Mouse (Mus musculus) forebrain, embryonic 16.5 days (tissue): ENCODE results near the gene Rabep2. TPM values are rescaled to one million over a fixed set of nuclear protein-coding genes. Genes with fewer than 3 reads are reported as not detected.
"Not testable (repeated sequence)": the region's sequence is repeated elsewhere in the genome, so short reads cannot be mapped to it uniquely, and the experiment has no call there.

Experiments
- ATAC-seq: fragments of 200-750 bp; cut with Nextera tagmentation; 2 replicates; pipeline ENCODE4 v1.8.0; 2017; ENCODE audit warnings: mild to moderate bottlenecking, moderate library complexity
- H3K27ac ChIP-seq: fragments of 300-500 bp; sonication (generic); 2 replicates; pipeline ENCODE4 v1.5.1; 2014; ENCODE audit warnings: low read length, control low read depth
- H3K27me3 ChIP-seq: fragments of 300-500 bp; sonication (generic); replicated peaks from 2 replicates; pipeline ENCODE4 v1.6.1; 2014; ENCODE audit warnings: low read length; ENCODE audit not compliant: control insufficient read depth, insufficient read depth
- H3K36me3 ChIP-seq: fragments of 300-500 bp; sonication (generic); 2 replicates; pipeline ENCODE4 v1.6.1; 2014; ENCODE audit not compliant: control insufficient read depth, insufficient read depth
- H3K4me1 ChIP-seq: fragments of 300-500 bp; sonication (generic); replicated peaks from 2 replicates; pipeline ENCODE4 v1.6.1; 2014; ENCODE audit warnings: low read length; ENCODE audit not compliant: control insufficient read depth, insufficient read depth
- H3K4me2 ChIP-seq: fragments of 300-500 bp; sonication (generic); 2 replicates; pipeline ENCODE4 v1.6.1; 2014; ENCODE audit warnings: mild to moderate bottlenecking, low read length, control low read depth
- H3K4me3 ChIP-seq: fragments of 300-500 bp; sonication (generic); replicated peaks from 2 replicates; pipeline ENCODE4 v1.5.1; 2014; ENCODE audit warnings: mild to moderate bottlenecking, low read length, control low read depth
- H3K9ac ChIP-seq: fragments of 300-500 bp; sonication (generic); replicated peaks from 2 replicates; pipeline ENCODE4 v1.6.1; 2014; ENCODE audit warnings: low read depth, low read length, control low read depth
- H3K9me3 ChIP-seq: fragments of 300-500 bp; sonication (generic); 2 replicates; pipeline ENCODE4 v1.6.1; 2016; ENCODE audit warnings: low read length; ENCODE audit not compliant: control insufficient read depth
- WGBS: fragments of 180-500 bp; shearing (Covaris S2); extraction: QIAGEN DNeasy Blood & Tissue Kit; methylation state at CpG from one replicate; pipeline ENCODE4 v1.1.7; 2014; 5-methylcytosine and 5-hydroxymethylcytosine counted together
- polyA plus RNA-seq: library from polyadenylated mRNA; unstranded; fragments of >200 nt; fragmentation: Nextera tagmentation; extraction: Ambion mirVana; gene quantifications from 2 replicates; pipeline ENCODE4 v1.2.1, GENCODE M21; 2015

Gene Rabep2
- polyA plus RNA-seq = 24.4 and 26.5 TPM in 2 replicates

GRCm38 (mm10) chr7:126428631-126429502 lies at the start of gene Rabep2:
Gene Rabep2, plus strand, starts transcription at chr7:126428759.
- under 1% methylated on average over 76 of the region's 82 CpGs for WGBS

GRCm38 (mm10) chr7:126383565-126383964 lies 45.0 kb upstream of the Rabep2 start:
- Histone ChIP-seq H3K9ac (no peak overlapping the region), H3K9me3 (no peaks in the 10 kb centered on the region), H3K36me3 (0 out of 2 replicates have a peak, but pooled peaks cover 2% of the 10 kb centered on the region), H3K4me1 (no peaks in the 10 kb centered on the region), H3K27ac (no peak overlapping the region), H3K4me2 (no peak overlapping the region), H3K4me3 (no peak overlapping the region), H3K27me3 (no peaks in the 10 kb centered on the region)
- no peak for ATAC-seq
- 92% methylated on average over 5 of the region's 5 CpGs for WGBS

More at GRCm38 (mm10) chr7:126428631-126429502, at the start of gene Rabep2:
- Histone ChIP-seq H3K4me1 (peaks cover 16% of the 10 kb centered on the region), H3K36me3 (no peaks in the 10 kb centered on the region), H3K4me2 (peak within 1 kb of the TSS; percentile 74), H3K4me3 (peak within 1 kb of the TSS; percentile 83), H3K27me3 (no peaks in the 10 kb centered on the region), H3K27ac (peak within 1 kb of the TSS; percentile 84), H3K9ac (peak within 1 kb of the TSS; percentile 85), H3K9me3 (no peaks in the 10 kb centered on the region)
- ATAC-seq = peak; percentile 97

DNA sequence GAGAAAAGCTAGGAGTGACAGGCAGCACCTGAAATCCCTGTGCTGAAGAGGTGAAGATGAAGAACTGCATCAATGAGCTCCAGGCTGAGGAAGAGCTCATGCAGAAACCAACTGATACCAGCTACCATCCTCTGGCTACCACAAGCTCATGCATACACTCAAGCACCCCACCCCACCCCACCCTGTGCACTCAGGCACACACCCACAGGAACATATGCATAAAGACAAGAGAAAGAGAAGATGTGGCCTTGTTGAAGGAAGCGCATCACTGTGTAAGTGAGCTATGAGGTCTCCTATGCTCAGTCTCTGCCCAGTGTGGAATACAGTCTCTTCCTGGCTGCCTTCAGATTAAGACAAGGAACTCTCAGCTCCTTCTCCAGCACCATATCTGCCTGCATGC lies 40.4 kb upstream of the Rabep2 start:
- H3K27ac ChIP-seq = no peak overlapping the region
- WGBS = 100% methylated on average over 1 of the region's 1 CpGs
- peaks cover 7% of the 10 kb centered on the region; the same call in 1 of the 2 replicates for H3K36me3 ChIP-seq
- no peaks in the 10 kb centered on the region for H3K27me3 ChIP-seq
- H3K4me1 ChIP-seq = no peaks in the 10 kb centered on the region
- H3K9ac ChIP-seq = no peak overlapping the region
- no peaks in the 10 kb centered on the region for H3K9me3 ChIP-seq
- H3K4me3 ChIP-seq = no peak overlapping the region
- ATAC-seq = no peak
- H3K4me2 ChIP-seq = no peak overlapping the region

- H3K4me1 ChIP-seq, H3K9me3 ChIP-seq, H3K27me3 ChIP-seq, H3K9ac ChIP-seq, H3K4me3 ChIP-seq, H3K36me3 ChIP-seq, ATAC-seq, H3K4me2 ChIP-seq, H3K27ac ChIP-seq: not testable (repeated sequence)
- WGBS = 92% methylated on average over 7 of the region's 7 CpGs
These were observed 36.3 kb upstream of the Rabep2 start for GRCm38 (mm10) chr7:126392086-126392884.

GRCm38 (mm10) chr7:126396298-126397119 lies 32.0 kb upstream of the Rabep2 start, which contains the start of gene Nfatc2ip:
Gene Nfatc2ip, minus strand, starts transcription at chr7:126396737.
- Histone ChIP-seq H3K9ac (peak within 1 kb of the TSS; percentile 79), H3K4me3 (peak within 1 kb of the TSS; percentile 91), H3K36me3 (no peaks in the 10 kb centered on the region), H3K27me3 (no peaks in the 10 kb centered on the region), H3K9me3 (no peaks in the 10 kb centered on the region), H3K4me2 (peak within 1 kb of the TSS; percentile 68), H3K4me1 (peaks cover 10% of the 10 kb centered on the region), H3K27ac (peak within 1 kb of the TSS; percentile 21)
- peak; percentile 100 for ATAC-seq
- WGBS = under 1% methylated on average over 59 of the region's 59 CpGs

GRCm38 (mm10) chr7:126397221-126397620 lies 31.3 kb upstream of the Rabep2 start:
- H3K4me3 ChIP-seq = no peak overlapping the region
- 52% methylated on average over 6 of the region's 6 CpGs for WGBS

DNA sequence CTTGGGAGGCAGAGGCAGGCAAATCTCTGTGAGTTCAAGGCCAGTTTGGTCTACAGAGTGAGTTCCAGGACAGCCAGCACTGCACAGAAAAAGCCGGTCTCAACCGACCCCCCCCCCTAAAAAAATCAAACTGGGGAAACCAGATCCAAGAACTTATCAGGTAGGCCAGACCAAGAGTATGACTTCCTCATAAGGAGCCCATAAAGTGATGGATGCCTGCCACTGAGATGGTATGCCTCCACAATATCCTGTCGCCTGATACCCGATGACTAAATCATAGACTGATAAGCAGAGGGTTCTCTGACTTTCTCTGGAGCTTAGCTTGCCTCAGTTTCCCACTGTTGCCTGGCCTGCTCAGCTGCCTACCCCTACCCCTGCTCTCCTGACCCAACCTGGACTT lies 30.7 kb upstream of the Rabep2 start:
- ATAC-seq = no peak
- no peak overlapping the region for H3K4me2 ChIP-seq
- no peak overlapping the region for H3K9ac ChIP-seq
- WGBS = 97% methylated on average over 4 of the region's 4 CpGs
- no peaks in the 10 kb centered on the region for H3K9me3 ChIP-seq
- no peaks in the 10 kb centered on the region for H3K36me3 ChIP-seq
- H3K27me3 ChIP-seq = no peaks in the 10 kb centered on the region
- H3K27ac ChIP-seq = no peak overlapping the region
- H3K4me1 ChIP-seq = peaks cover 10% of the 10 kb centered on the region
- H3K4me3 ChIP-seq = no peak overlapping the region

More at GRCm38 (mm10) chr7:126397221-126397620, 31.3 kb upstream of the Rabep2 start:
- H3K36me3 ChIP-seq = no peaks in the 10 kb centered on the region
- peak overlapping the region; percentile 42 for H3K4me2 ChIP-seq
- ATAC-seq = no peak
- H3K4me1 ChIP-seq = peaks cover 10% of the 10 kb centered on the region
- H3K9ac ChIP-seq = peak overlapping the region; percentile 27; the same call in 1 of the 2 replicates
- H3K27ac ChIP-seq = no peak overlapping the region; the same call in 1 of the 2 replicates
- H3K27me3 ChIP-seq = no peaks in the 10 kb centered on the region
- no peaks in the 10 kb centered on the region for H3K9me3 ChIP-seq

GRCm38 (mm10) chr7:126399548-126399947 lies 29.0 kb upstream of the Rabep2 start:
- Histone ChIP-seq H3K27me3 (no peaks in the 10 kb centered on the region), H3K27ac (no peak overlapping the region), H3K36me3 (no peaks in the 10 kb centered on the region), H3K9me3 (no peaks in the 10 kb centered on the region), H3K4me1 (peaks cover 10% of the 10 kb centered on the region), H3K4me3 (no peak overlapping the region), H3K9ac (no peak overlapping the region), H3K4me2 (no peak overlapping the region)
- 10% methylated on average over 5 of the region's 5 CpGs for WGBS
- no peak for ATAC-seq
